Mouse (Mus musculus) limb, embryonic 15.5 days (tissue): ENCODE data around the gene Sv2c. TPM values are rescaled to one million over a fixed set of nuclear protein-coding genes. Genes with fewer than 3 reads are reported as not detected.

Experiments
- ATAC-seq: fragments of 200-750 bp; cut with Nextera tagmentation; 2 replicates; pipeline ENCODE4 v1.8.0; 2017; ENCODE audit warnings: low read depth, moderate TSS enrichment; ENCODE audit not compliant: insufficient number of reproducible peaks, low FRiP score, low TSS enrichment
- H3K27ac ChIP-seq: fragments of 300-500 bp; sonication (generic); 2 replicates; pipeline ENCODE4 v1.5.1; 2015; ENCODE audit warnings: moderate library complexity, mild to moderate bottlenecking, inconsistent platforms
- H3K27me3 ChIP-seq: fragments of 300-500 bp; sonication (generic); 2 replicates; pipeline ENCODE4 v1.6.1; 2015; ENCODE audit warnings: inconsistent platforms
- H3K36me3 ChIP-seq: fragments of 300-500 bp; sonication (generic); 2 replicates; pipeline ENCODE4 v1.6.1; 2015; ENCODE audit warnings: inconsistent platforms
- H3K4me1 ChIP-seq: fragments of 300-500 bp; sonication (generic); 2 replicates; pipeline ENCODE4 v1.6.1; 2015; ENCODE audit warnings: inconsistent platforms
- H3K4me2 ChIP-seq: fragments of 300-500 bp; sonication (generic); 2 replicates; pipeline ENCODE4 v1.6.1; 2015; ENCODE audit warnings: mild to moderate bottlenecking, inconsistent platforms
- H3K4me3 ChIP-seq: fragments of 300-500 bp; sonication (generic); 2 replicates; pipeline ENCODE4 v1.5.1; 2015; ENCODE audit warnings: mild to moderate bottlenecking, inconsistent platforms
- H3K9ac ChIP-seq: fragments of 300-500 bp; sonication (generic); 2 replicates; pipeline ENCODE4 v1.6.1; 2015; ENCODE audit warnings: inconsistent platforms
- H3K9me3 ChIP-seq: fragments of 300-500 bp; sonication (generic); 2 replicates; pipeline ENCODE4 v1.6.1; 2016; ENCODE audit warnings: inconsistent platforms
- WGBS: fragments of 180-500 bp; shearing (Covaris S2); methylation state at CpG from one replicate; pipeline ENCODE4 v1.1.7; 2015; 5-methylcytosine and 5-hydroxymethylcytosine counted together
- polyA plus RNA-seq: library from polyadenylated mRNA; unstranded; fragments of >200 nt; fragmentation: Nextera tagmentation; extraction: Ambion mirVana; gene quantifications from 2 replicates; pipeline ENCODE4 v1.2.1, GENCODE M21; 2015

Gene Sv2c
- polyA plus RNA-seq, 1 experiment from 2014 or later = 1.3 TPM

DNA sequence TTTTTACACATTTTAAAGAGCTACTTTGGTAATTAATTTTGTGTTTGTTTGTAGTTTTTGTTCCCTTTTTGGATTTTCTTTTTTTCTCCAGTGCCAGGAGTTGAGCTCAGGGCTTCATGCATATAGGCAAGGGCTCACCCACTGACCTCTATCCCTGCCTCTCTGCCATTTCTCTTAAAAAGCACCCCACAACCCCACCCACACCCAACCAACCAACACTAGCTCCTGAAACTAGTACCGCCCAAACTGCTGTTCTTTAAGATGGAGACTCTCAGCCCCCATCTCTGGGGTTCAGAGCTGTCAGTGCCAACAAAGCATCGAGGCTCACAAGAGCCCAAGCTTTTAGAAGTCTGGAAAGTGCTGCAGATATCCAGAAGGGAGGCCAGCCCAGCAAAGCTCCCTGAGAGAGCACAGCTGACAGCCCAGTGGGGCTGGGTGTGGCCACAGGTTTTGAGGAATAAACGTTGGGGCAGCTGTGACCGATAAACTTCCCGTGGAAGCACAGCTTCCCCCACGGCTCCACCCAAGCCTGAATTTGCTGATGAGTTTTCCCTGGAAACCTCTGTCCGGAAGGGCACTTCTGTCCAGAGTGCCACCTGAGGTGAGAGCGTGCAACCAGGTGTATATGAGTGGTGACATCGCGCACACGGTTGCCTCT, 181.8 kb downstream of the Sv2c start:
- H3K4me3 ChIP-seq = no peak overlapping the region
- no peaks in the 10 kb centered on the region for H3K9me3 ChIP-seq
- H3K36me3 ChIP-seq = no peaks in the 10 kb centered on the region
- 73% methylated on average over 11 of the region's 11 CpGs for WGBS
- no peak overlapping the region for H3K4me2 ChIP-seq
- no peaks in the 10 kb centered on the region for H3K27me3 ChIP-seq
- no peak overlapping the region for H3K9ac ChIP-seq
- no peak overlapping the region for H3K27ac ChIP-seq
- no peak for ATAC-seq
- H3K4me1 ChIP-seq = 0 out of 2 replicates have a peak, but pooled peaks cover 4% of the 10 kb centered on the region

DNA sequence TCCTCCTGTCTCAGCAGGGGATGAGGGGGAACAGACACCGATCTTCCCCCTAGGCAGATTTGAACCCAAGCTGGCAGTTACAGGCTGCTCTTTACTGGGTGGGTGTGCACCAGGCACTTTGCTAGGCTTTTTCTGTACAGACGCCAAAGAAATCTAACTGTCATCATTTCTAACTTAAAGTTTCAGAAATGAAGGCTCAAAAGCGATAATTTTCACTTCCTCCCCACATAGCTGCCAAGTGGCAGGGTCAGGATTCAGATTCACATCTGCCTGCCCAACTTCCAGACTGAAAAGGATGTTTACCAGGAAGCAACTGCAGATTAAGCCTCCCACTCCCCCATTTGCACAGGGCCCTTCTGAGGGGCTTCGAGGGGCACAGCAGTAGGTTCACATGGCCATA, 183.0 kb downstream of the Sv2c start:
- 0 out of 2 replicates have a peak, but pooled peaks cover 4% of the 10 kb centered on the region for H3K4me1 ChIP-seq
- H3K4me2 ChIP-seq = no peak overlapping the region
- ATAC-seq = no peak
- H3K9me3 ChIP-seq = no peaks in the 10 kb centered on the region
- H3K36me3 ChIP-seq = no peaks in the 10 kb centered on the region
- H3K4me3 ChIP-seq = no peak overlapping the region
- H3K27ac ChIP-seq = no peak overlapping the region
- WGBS = 61% methylated on average over 4 of the region's 4 CpGs
- no peaks in the 10 kb centered on the region for H3K27me3 ChIP-seq
- H3K9ac ChIP-seq = no peak overlapping the region

DNA sequence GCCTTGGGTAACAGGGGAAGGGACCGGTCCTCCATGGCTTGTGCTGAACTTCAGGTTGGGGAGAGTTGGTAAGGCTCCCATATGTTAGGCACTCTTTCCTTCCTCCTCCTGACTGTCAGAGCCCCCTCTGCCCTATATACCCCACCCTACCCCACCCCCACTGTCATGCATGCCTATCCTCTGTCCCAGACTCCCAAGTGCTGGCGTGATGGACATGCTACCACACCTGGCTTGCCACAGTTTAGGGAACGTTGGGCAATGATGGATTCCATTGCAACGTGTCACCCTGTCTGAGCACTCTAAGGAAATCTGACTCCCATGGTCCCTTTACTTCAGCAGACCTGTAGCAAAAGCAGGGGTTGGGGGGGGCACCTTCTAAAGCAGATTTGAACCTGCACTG, 183.6 kb downstream of the Sv2c start:
- H3K4me3 ChIP-seq = no peak overlapping the region
- no peak for ATAC-seq
- H3K27ac ChIP-seq = no peak overlapping the region
- no peaks in the 10 kb centered on the region for H3K27me3 ChIP-seq
- H3K9ac ChIP-seq = no peak overlapping the region
- H3K4me1 ChIP-seq = 0 out of 2 replicates have a peak, but pooled peaks cover 4% of the 10 kb centered on the region
- H3K36me3 ChIP-seq = no peaks in the 10 kb centered on the region
- no peak overlapping the region for H3K4me2 ChIP-seq
- WGBS = 85% methylated on average over 4 of the region's 4 CpGs
- no peaks in the 10 kb centered on the region for H3K9me3 ChIP-seq

DNA sequence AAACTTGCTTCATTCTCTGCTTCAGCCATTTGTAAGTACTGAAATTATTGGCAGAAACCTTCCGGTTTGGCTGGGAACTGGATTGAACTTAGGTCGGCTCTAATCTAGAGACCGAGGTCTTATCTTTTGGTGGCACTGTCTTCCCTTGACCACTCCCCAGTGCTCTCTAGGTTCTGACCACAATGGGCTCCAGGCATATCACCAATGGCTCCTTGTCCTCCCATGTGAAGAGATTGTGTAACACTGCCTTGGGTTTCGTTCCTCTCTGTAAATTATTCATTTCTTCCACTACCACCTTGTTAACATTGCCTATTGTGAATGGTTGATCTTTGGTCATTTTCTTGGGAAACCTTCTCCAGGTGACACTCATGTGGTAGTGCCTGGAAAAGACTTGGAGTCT, 184.0 kb downstream of the Sv2c start:
- no peak for ATAC-seq
- Histone ChIP-seq H3K4me2 (no peak overlapping the region), H3K4me3 (no peak overlapping the region), H3K9me3 (no peaks in the 10 kb centered on the region), H3K4me1 (0 out of 2 replicates have a peak, but pooled peaks cover 4% of the 10 kb centered on the region), H3K27ac (no peak overlapping the region), H3K27me3 (no peaks in the 10 kb centered on the region), H3K36me3 (no peaks in the 10 kb centered on the region), H3K9ac (no peak overlapping the region)
- WGBS = 86% methylated on average over 4 of the region's 4 CpGs

DNA sequence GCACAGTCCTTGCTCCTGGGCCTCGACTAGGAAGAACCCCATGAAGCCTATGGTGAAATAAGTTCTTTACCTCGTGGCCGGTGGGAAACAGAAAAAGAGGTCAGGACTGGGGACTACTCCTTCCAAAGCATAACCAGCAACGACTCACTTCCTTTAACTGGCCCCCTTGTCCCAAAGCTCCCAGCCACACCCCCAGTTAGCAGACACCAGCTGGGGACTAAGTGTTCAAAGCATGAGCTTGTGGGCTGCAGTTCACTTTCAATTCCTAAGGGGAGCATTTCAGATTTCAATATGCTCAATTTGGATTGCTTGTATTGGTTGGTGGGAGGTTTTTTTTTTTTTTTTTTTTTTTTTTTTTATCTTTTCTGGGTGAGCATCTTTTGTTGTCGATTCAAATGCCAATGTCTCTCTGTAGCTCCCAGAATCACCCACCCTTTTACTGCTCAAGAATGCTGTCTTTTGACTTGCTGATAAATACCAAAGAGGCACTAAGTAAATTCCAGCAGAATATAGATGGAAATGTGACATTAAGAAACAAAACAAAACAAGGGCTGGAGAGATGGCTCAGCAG, 186.4 kb downstream of the Sv2c start:
- H3K9ac ChIP-seq = no peak overlapping the region
- H3K27ac ChIP-seq = no peak overlapping the region
- no peaks in the 10 kb centered on the region for H3K36me3 ChIP-seq
- no peaks in the 10 kb centered on the region for H3K27me3 ChIP-seq
- no peak for ATAC-seq
- no peak overlapping the region for H3K4me2 ChIP-seq
- H3K4me3 ChIP-seq = no peak overlapping the region
- H3K9me3 ChIP-seq = no peaks in the 10 kb centered on the region
- whole genome bisulfite sequencing = 62% methylated on average over 5 of the region's 5 CpGs
- H3K4me1 ChIP-seq = 0 out of 2 replicates have a peak, but pooled peaks cover 4% of the 10 kb centered on the region

DNA sequence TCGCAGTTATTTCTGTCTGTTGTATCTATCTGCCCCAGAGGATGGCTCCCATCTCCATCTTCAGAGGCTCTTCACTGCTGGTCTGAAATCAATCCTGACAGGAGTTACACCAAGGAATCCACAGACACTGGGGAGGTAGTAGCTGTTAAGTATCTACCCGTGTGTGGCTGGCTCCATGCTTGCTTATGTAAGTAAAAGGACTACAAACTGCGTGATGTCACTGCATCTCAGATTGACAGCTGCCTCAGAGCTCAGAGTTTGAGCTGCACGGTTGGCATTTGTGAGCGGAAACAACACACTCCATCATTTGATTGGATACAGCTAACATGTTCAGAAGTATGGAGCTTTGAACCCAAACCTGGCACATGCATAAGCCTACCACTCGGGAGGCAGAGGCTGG, 187.8 kb downstream of the Sv2c start:
- 78% methylated on average over 6 of the region's 6 CpGs for WGBS
- H3K9ac ChIP-seq = no peak overlapping the region
- H3K4me2 ChIP-seq = no peak overlapping the region
- no peak overlapping the region for H3K27ac ChIP-seq
- H3K4me1 ChIP-seq = no peaks in the 10 kb centered on the region
- no peak for ATAC-seq
- H3K27me3 ChIP-seq = no peaks in the 10 kb centered on the region
- no peaks in the 10 kb centered on the region for H3K9me3 ChIP-seq
- no peaks in the 10 kb centered on the region for H3K36me3 ChIP-seq
- no peak overlapping the region for H3K4me3 ChIP-seq

DNA sequence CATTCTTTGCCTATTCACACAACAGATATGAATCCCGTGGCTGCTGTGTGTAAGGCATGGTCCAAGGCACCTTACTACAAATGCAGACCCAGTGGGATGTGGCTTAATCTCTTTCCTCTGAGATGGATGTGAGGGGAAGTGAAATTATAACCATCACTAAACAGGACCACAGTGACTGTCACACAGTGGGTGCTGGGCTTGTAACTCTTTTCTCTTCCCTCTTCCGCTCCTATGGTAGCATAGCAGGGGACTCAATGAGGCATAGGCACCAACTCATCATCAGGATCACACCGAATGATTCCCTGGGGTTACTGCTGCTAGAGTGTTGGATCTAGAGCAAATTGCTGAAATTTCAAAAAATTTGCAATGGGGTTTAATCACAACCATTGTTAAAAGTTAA, 188.5 kb downstream of the Sv2c start:
- no peaks in the 10 kb centered on the region for H3K9me3 ChIP-seq
- H3K4me1 ChIP-seq = no peaks in the 10 kb centered on the region
- no peak overlapping the region for H3K9ac ChIP-seq
- H3K4me3 ChIP-seq = no peak overlapping the region
- H3K36me3 ChIP-seq = no peaks in the 10 kb centered on the region
- H3K27ac ChIP-seq = no peak overlapping the region
- no peak overlapping the region for H3K4me2 ChIP-seq
- ATAC-seq = no peak
- H3K27me3 ChIP-seq = no peaks in the 10 kb centered on the region
- 90% methylated on average over 3 of the region's 3 CpGs for WGBS

DNA sequence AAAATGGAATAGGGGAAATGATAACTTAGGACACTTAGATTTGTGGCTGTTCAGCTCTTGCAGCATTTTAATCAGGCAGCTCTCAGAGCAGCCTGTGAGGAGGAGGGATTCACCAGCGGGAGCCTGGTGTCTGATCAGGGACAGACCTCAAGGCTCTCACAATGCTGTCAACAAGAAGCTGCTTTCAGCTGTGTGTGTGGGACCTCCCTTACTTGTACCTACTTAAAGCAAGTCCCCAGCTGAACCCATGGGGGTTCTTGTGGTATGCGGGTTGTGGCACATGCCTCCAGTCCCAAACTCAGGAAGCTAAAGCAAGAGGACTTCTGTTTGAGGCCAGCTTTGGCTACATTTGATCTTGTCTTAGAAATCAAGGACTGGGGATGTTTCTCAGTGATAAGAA, 189.8 kb downstream of the Sv2c start:
- H3K9me3 ChIP-seq = no peaks in the 10 kb centered on the region
- H3K4me2 ChIP-seq = no peak overlapping the region
- no peak overlapping the region for H3K27ac ChIP-seq
- WGBS = 65% methylated on average over 2 of the region's 2 CpGs
- no peak overlapping the region for H3K4me3 ChIP-seq
- no peak overlapping the region for H3K9ac ChIP-seq
- ATAC-seq = no peak
- no peaks in the 10 kb centered on the region for H3K27me3 ChIP-seq
- H3K4me1 ChIP-seq = no peaks in the 10 kb centered on the region
- H3K36me3 ChIP-seq = no peaks in the 10 kb centered on the region

DNA sequence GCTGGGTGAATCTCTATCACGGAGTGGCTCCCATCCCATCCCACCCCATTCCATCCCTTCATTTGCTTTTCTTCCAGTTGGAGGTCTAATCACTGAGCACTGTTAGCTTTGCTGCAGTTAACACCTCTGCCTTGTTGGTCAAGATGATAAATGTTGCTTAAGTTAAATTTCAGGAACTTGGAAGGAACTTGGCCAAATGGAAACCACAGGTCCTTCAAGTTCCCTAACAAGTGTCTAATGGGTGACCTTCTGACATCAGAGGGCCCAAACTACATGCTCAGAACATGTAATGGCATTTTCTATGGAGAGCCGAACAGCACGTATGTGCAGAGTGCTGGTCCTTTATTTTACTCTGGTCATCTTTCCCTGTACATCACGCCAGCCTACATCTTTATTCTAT, 190.5 kb downstream of the Sv2c start:
- no peaks in the 10 kb centered on the region for H3K4me1 ChIP-seq
- no peak overlapping the region for H3K9ac ChIP-seq
- no peaks in the 10 kb centered on the region for H3K9me3 ChIP-seq
- no peak overlapping the region for H3K4me3 ChIP-seq
- no peaks in the 10 kb centered on the region for H3K27me3 ChIP-seq
- H3K4me2 ChIP-seq = no peak overlapping the region
- 80% methylated on average over 4 of the region's 4 CpGs for WGBS
- ATAC-seq = no peak
- no peaks in the 10 kb centered on the region for H3K36me3 ChIP-seq
- no peak overlapping the region for H3K27ac ChIP-seq

DNA sequence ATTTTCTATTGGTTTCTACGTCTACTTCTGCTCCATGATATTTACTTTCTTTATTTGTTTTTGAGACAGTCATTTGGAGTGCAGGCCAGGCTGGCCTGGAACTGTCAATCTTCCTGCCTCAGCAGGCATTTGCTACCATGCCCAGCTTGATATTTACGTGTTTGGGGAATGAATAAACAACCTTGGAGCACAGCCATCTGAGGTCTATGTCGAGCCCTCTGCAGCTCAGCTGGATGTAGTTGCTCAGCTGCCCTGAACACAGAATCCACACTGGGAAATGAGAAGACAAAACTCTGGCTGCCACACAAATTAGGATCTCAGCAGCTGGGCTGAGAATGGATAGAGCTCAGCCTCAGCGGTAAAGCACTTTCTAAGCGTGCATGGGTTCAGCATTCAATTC, 191.6 kb downstream of the Sv2c start:
- H3K4me2 ChIP-seq = no peak overlapping the region
- no peak overlapping the region for H3K27ac ChIP-seq
- H3K9me3 ChIP-seq = no peaks in the 10 kb centered on the region
- no peak overlapping the region for H3K4me3 ChIP-seq
- H3K27me3 ChIP-seq = no peaks in the 10 kb centered on the region
- 66% methylated on average over 5 of the region's 5 CpGs for WGBS
- ATAC-seq = no peak
- H3K36me3 ChIP-seq = no peaks in the 10 kb centered on the region
- no peak overlapping the region for H3K9ac ChIP-seq
- H3K4me1 ChIP-seq = no peaks in the 10 kb centered on the region

DNA sequence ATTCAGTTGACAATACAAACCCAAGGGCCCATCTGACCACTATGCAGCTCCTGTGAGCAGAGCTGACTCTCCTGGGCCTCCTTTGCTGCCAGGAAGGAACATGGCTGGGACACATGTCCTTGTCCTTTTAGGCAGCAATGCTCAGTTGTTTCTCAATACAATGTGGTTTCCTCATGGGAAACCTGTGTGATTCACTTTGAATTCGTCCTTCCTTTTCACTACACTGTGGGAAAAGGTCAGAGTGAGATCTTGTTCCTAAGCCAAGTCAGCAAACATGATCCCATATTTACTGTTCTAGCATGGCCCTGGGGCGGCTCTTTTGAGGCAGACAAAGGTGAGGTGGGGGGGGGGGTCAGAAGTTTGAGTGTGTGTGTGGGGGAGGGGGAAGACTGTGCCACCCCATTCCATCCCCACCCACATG, 208.2 kb downstream of the Sv2c start:
- Histone ChIP-seq H3K4me2 (no peak overlapping the region), H3K4me1 (no peaks in the 10 kb centered on the region), H3K9me3 (no peaks in the 10 kb centered on the region), H3K9ac (no peak overlapping the region), H3K27ac (no peak overlapping the region), H3K36me3 (no peaks in the 10 kb centered on the region), H3K27me3 (no peaks in the 10 kb centered on the region), H3K4me3 (no peak overlapping the region)
- no peak for ATAC-seq
- 65% methylated on average over 2 of the region's 2 CpGs for WGBS

DNA sequence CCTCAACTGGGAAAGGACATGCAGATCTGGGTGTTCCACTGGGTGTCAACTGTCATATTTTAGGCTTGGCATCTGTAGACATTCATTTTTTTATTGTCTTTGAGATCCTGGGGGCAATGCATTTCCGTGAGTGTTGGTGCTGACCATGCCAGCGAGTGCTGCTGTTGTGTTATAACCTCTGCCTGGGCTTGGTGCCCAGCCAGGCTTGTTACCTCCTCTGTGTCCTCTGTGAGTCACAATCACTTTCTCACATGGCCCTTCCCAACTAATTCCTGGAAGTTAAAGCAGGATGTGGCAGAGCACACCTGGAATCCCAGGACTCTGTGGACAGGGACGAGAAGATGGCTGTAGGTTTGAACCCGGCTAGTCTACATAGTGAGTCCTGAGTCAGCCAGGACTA, 209.8 kb downstream of the Sv2c start:
- Histone ChIP-seq H3K27ac (no peak overlapping the region), H3K27me3 (no peaks in the 10 kb centered on the region), H3K4me2 (no peak overlapping the region), H3K9me3 (no peaks in the 10 kb centered on the region), H3K9ac (no peak overlapping the region), H3K36me3 (no peaks in the 10 kb centered on the region), H3K4me3 (no peak overlapping the region), H3K4me1 (no peaks in the 10 kb centered on the region)
- no peak for ATAC-seq
- WGBS = 76% methylated on average over 4 of the region's 4 CpGs
